Mouse (Mus musculus): ENCODE results near the gene Catip. TPM values are rescaled to one million over a fixed set of nuclear protein-coding genes. Genes with fewer than 3 reads are reported as not detected.

Catip gene
- polyA plus RNA-seq, 1 experiment from 2014 or later, result 0.55 TPM

- no peaks in the 10 kb centered on the region for H3K36me3 ChIP-seq
- H3K4me1 ChIP-seq, result peaks cover 31% of the 10 kb centered on the region
- WGBS, result 1% methylated on average over 26 of the region's 26 CpGs
- no peaks in the 10 kb centered on the region for H3K27me3 ChIP-seq (replicated peaks)
- H3K27ac ChIP-seq, result peak overlapping the region; percentile 99
- H3K9ac ChIP-seq, result peak overlapping the region; percentile 54
- H3K4me2 ChIP-seq, result peak overlapping the region; percentile 64
- peak; percentile 86 for ATAC-seq (ENCODE audit: insufficient read depth, low FRiP score, low read depth)
- peak overlapping the region; percentile 54 for H3K4me3 ChIP-seq (replicated peaks)
- no peaks in the 10 kb centered on the region for H3K9me3 ChIP-seq
Measured at GRCm38 (mm10) chr1:74386714-74387385, 24.9 kb downstream of the Catip start.

GRCm38 (mm10) chr1:74387386-74387988 is 25.6 kb downstream of the Catip start:
- ATAC-seq (ENCODE audit: insufficient read depth, low FRiP score, low read depth), result no peak
- WGBS, result 50% methylated on average over 15 of the region's 15 CpGs
- peak overlapping the region; percentile 64 for H3K4me2 ChIP-seq
- no peaks in the 10 kb centered on the region for H3K27me3 ChIP-seq (replicated peaks)
- H3K9me3 ChIP-seq, result no peaks in the 10 kb centered on the region
- peak overlapping the region; percentile 54; the same call in 1 of the 2 replicates for H3K9ac ChIP-seq
- H3K4me1 ChIP-seq, result peaks cover 31% of the 10 kb centered on the region
- no peaks in the 10 kb centered on the region for H3K36me3 ChIP-seq
- peak overlapping the region; percentile 54 for H3K4me3 ChIP-seq (replicated peaks)
- peak overlapping the region; percentile 99 for H3K27ac ChIP-seq

GRCm38 (mm10) chr1:74388398-74388920 is 26.6 kb downstream of the Catip start:
- H3K36me3 ChIP-seq, result no peaks in the 10 kb centered on the region; the same call in 1 of the 2 replicates
- no peak overlapping the region for H3K4me3 ChIP-seq (replicated peaks)
- no peaks in the 10 kb centered on the region for H3K9me3 ChIP-seq
- no peak overlapping the region for H3K27ac ChIP-seq
- no peaks in the 10 kb centered on the region for H3K27me3 ChIP-seq (replicated peaks)
- no peak overlapping the region for H3K4me2 ChIP-seq
- ATAC-seq (ENCODE audit: insufficient read depth, low FRiP score, low read depth), result no peak
- peaks cover 38% of the 10 kb centered on the region for H3K4me1 ChIP-seq
- 83% methylated on average over 7 of the region's 7 CpGs for WGBS
- no peak overlapping the region for H3K9ac ChIP-seq

DNA sequence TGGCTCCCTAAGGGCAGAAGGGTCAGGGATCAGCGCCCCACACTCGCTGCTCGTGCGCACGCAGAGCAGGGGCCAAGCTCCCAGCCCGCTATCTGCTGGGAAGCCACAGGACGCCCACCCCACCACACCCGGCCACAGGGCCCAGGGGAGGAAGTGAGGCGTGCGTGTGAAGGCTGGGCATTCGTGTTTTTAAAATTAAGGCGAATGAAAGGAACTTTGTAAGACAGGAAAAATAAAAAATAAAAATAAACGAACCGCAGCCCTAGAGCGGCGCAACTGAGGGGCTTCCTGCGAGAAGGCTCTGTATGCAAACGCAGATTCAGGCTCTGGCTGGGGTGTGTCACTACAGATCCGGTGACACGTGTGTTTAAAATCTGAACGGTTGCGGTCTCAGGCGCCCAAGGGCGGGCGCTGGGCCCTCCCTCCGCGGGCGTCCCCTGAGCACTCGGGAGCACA is 28.0 kb downstream of the Catip start:
- Histone ChIP-seq H3K36me3 (peaks cover 13% of the 10 kb centered on the region), H3K27me3 (replicated peaks) (no peaks in the 10 kb centered on the region), H3K4me3 (replicated peaks) (peak overlapping the region; percentile 79), H3K4me1 (peaks cover 50% of the 10 kb centered on the region), H3K9ac (no peak overlapping the region), H3K9me3 (no peaks in the 10 kb centered on the region), H3K27ac (peak overlapping the region; percentile 99), H3K4me2 (peak overlapping the region; percentile 52)
- ATAC-seq (ENCODE audit: insufficient read depth, low FRiP score, low read depth), result peak; percentile 7; the same call in 1 of the 2 replicates
- WGBS, result 8% methylated on average over 29 of the region's 29 CpGs

GRCm38 (mm10) chr1:74390287-74390906 is 28.5 kb downstream of the Catip start:
- 0 out of 2 replicates have a peak, but pooled peaks have one; percentile 0 for ATAC-seq (ENCODE audit: insufficient read depth, low FRiP score, low read depth)
- Histone ChIP-seq H3K9ac (no peak overlapping the region), H3K9me3 (no peaks in the 10 kb centered on the region), H3K27ac (peak overlapping the region; percentile 99), H3K4me1 (peaks cover 51% of the 10 kb centered on the region), H3K4me3 (replicated peaks) (peak overlapping the region; percentile 79), H3K4me2 (peak overlapping the region; percentile 52), H3K36me3 (peaks cover 19% of the 10 kb centered on the region), H3K27me3 (replicated peaks) (no peaks in the 10 kb centered on the region)
- 6% methylated on average over 21 of the region's 21 CpGs for WGBS

GRCm38 (mm10) chr1:74390924-74391748 is 29.2 kb downstream of the Catip start, which contains the start of gene Ctdsp1:
Gene Ctdsp1 (plus strand): TSS chr1:74391509.
- WGBS, result 2% methylated on average over 45 of the region's 51 CpGs

GRCm38 (mm10) chr1:74391844-74392441 is 30.0 kb downstream of the Catip start:
- under 1% methylated on average over 54 of the region's 63 CpGs for WGBS
- ATAC-seq (ENCODE audit: insufficient read depth, low FRiP score, low read depth), result peak; percentile 17; the same call in 1 of the 2 replicates
- H3K36me3 ChIP-seq, result peaks cover 19% of the 10 kb centered on the region
- peak overlapping the region; percentile 75 for H3K4me2 ChIP-seq
- peak overlapping the region; percentile 79 for H3K4me3 ChIP-seq (replicated peaks)
- H3K27ac ChIP-seq, result peak overlapping the region; percentile 99
- H3K9ac ChIP-seq, result peak overlapping the region; percentile 89
- H3K27me3 ChIP-seq (replicated peaks), result no peaks in the 10 kb centered on the region
- H3K9me3 ChIP-seq, result no peaks in the 10 kb centered on the region
- peaks cover 48% of the 10 kb centered on the region for H3K4me1 ChIP-seq

More at GRCm38 (mm10) chr1:74390924-74391748, 29.2 kb downstream of the Catip start, which contains the start of gene Ctdsp1:
- Histone ChIP-seq H3K4me3 (replicated peaks) (peak within 1 kb of the TSS; percentile 79), H3K27me3 (replicated peaks) (no peaks in the 10 kb centered on the region), H3K4me1 (peaks cover 51% of the 10 kb centered on the region), H3K9me3 (no peaks in the 10 kb centered on the region), H3K36me3 (peaks cover 19% of the 10 kb centered on the region), H3K4me2 (peak within 1 kb of the TSS; percentile 75), H3K9ac (peak within 1 kb of the TSS; percentile 89), H3K27ac (peak within 1 kb of the TSS; percentile 99)
- ATAC-seq (ENCODE audit: insufficient read depth, low FRiP score, low read depth), result peak; percentile 70

DNA sequence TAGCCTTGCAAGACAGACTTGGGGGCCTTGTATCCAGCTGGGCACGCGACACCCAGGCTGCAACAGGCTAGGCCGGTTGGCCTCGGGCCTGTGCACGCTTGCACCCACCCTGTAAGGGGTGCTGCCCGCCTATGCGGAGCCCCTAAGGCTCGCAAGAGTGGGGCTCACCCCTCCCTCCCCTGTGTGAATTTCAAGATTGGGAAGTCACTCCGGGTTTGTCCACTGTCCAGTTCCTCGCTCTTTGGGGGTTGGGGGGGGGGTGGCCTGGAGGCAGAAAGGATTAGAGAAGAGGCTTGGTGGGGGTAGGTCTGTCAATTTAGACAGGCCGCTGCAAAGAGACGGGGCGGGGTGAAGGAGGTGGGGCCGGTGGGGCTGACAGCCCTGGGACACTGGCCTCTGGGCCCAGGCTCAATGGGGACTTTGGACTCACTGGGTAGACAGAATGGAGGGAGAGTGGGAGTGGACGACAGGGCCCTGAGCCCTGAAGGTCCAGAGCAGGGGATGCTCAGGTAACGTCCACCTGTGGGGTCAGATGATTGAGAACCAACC is 30.6 kb downstream of the Catip start:
- ATAC-seq (ENCODE audit: insufficient read depth, low FRiP score, low read depth), result peak; percentile 4; the same call in 1 of the 2 replicates
- H3K27me3 ChIP-seq (replicated peaks), result no peaks in the 10 kb centered on the region
- peak overlapping the region; percentile 75 for H3K4me2 ChIP-seq
- no peaks in the 10 kb centered on the region for H3K9me3 ChIP-seq
- H3K4me1 ChIP-seq, result peaks cover 44% of the 10 kb centered on the region
- H3K4me3 ChIP-seq (replicated peaks), result peak overlapping the region; percentile 79
- WGBS, result 1% methylated on average over 16 of the region's 16 CpGs
- peak overlapping the region; percentile 89 for H3K9ac ChIP-seq
- peak overlapping the region; percentile 99 for H3K27ac ChIP-seq
- peaks cover 19% of the 10 kb centered on the region for H3K36me3 ChIP-seq

DNA sequence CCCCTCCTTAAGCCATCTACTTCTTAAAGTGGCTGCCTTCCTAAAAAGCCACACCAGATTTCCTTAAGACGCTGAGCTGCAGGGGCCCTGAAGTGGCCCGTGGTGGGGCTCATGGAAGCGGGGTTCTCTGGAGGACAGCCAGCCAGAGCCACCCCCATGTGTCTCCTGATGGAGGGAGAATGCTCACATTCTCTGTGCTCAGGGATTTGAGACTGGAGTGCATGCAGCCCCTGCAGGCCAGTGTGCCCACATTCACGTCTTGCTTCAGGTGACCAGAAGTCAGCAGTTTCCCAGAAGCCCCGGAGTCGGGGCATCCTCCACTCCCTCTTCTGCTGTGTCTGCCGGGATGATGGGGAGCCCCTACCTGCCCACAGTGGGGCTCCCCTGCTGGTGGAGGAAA is 31.1 kb downstream of the Catip start:
- Histone ChIP-seq H3K4me3 (replicated peaks) (peak overlapping the region; percentile 79), H3K27ac (peak overlapping the region; percentile 99), H3K9ac (peak overlapping the region; percentile 89), H3K4me1 (peaks cover 42% of the 10 kb centered on the region), H3K4me2 (peak overlapping the region; percentile 75), H3K27me3 (replicated peaks) (no peaks in the 10 kb centered on the region), H3K9me3 (no peaks in the 10 kb centered on the region), H3K36me3 (peaks cover 19% of the 10 kb centered on the region)
- 38% methylated on average over 7 of the region's 7 CpGs for WGBS
- no peak for ATAC-seq (ENCODE audit: insufficient read depth, low FRiP score, low read depth)

- H3K27ac ChIP-seq, result no peak overlapping the region
- H3K4me3 ChIP-seq (replicated peaks), result no peak overlapping the region
Measured at GRCm38 (mm10) chr1:74393697-74394096, 31.8 kb downstream of the Catip start.

More at GRCm38 (mm10) chr1:74393697-74394096, 31.8 kb downstream of the Catip start:
- Histone ChIP-seq H3K4me2 (peak overlapping the region; percentile 75), H3K36me3 (peaks cover 19% of the 10 kb centered on the region), H3K27me3 (replicated peaks) (no peaks in the 10 kb centered on the region), H3K9me3 (no peaks in the 10 kb centered on the region), H3K9ac (no peak overlapping the region), H3K4me1 (peaks cover 44% of the 10 kb centered on the region)
- 84% methylated on average over 9 of the region's 9 CpGs for WGBS
- no peak for ATAC-seq (ENCODE audit: insufficient read depth, low FRiP score, low read depth)

Measured in stomach, embryonic 15.5 days (tissue).